Mouse (Mus musculus): Measurements from ENCODE around the gene Add2. TPM values are rescaled to one million over a fixed set of nuclear protein-coding genes. Genes with fewer than 3 reads are reported as not detected.

Gene Add2
- polyA plus RNA-seq, 1 experiment = not detected

- no peaks in the 10 kb centered on the region for H3K4me1 ChIP-seq (ENCODE audit: control insufficient read depth, insufficient read depth, low read length)
- no peak overlapping the region for H3K27ac ChIP-seq (ENCODE audit: insufficient read depth, low read depth, low read length)
- TF ChIP-seq CTCF (IDR thresholded peaks at IDR 0.05; ENCODE audit: low read depth, low read length) = peak; percentile 18; the same call in 1 of the 2 replicates
- TF ChIP-seq POLR2A (IDR thresholded peaks at IDR 0.05; ENCODE audit: borderline replicate concordance, low read depth, low read length) = no peak
- no peak overlapping the region for H3K4me3 ChIP-seq (ENCODE audit: insufficient read depth, low read length)
Observed at GRCm38 (mm10) chr6:86126953-86127581, 98.6 kb downstream of the Add2 start.

DNA sequence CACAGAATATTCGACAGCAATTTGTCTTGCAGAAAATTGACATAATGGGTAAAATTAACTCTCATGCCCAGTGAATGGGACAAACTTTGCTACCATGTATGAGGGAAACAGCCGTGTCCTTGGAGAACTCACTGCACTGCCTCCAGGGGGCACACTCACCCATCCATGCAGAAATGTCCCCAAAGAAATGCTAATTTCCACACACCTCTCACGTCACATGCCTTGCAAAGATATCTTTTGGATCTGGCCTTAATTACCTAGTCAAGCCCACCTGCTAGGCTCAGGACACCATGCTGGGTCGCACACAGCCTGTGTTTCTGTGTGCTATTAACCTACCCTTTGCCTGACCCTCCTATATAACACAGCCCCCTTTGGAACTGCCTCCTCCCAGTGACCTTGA lies 100.0 kb downstream of the Add2 start:
- no peak overlapping the region for H3K27ac ChIP-seq (ENCODE audit: insufficient read depth, low read depth, low read length)
- no peak overlapping the region for H3K4me3 ChIP-seq (ENCODE audit: insufficient read depth, low read length)
- TF ChIP-seq CTCF (IDR thresholded peaks at IDR 0.05; ENCODE audit: low read depth, low read length) (peak; percentile 37), POLR2A (IDR thresholded peaks at IDR 0.05; ENCODE audit: borderline replicate concordance, low read depth, low read length) (no peak)
- H3K4me1 ChIP-seq (ENCODE audit: control insufficient read depth, insufficient read depth, low read length) = no peaks in the 10 kb centered on the region

- Histone ChIP-seq H3K27ac (ENCODE audit: insufficient read depth, low read depth, low read length) (no peak overlapping the region), H3K4me3 (ENCODE audit: insufficient read depth, low read length) (no peak overlapping the region), H3K4me1 (ENCODE audit: control insufficient read depth, insufficient read depth, low read length) (no peaks in the 10 kb centered on the region)
- no peak for TF ChIP-seq POLR2A (IDR thresholded peaks at IDR 0.05; ENCODE audit: borderline replicate concordance, low read depth, low read length)
Observed at GRCm38 (mm10) chr6:86129872-86130498, 101.5 kb downstream of the Add2 start.

- no peaks in the 10 kb centered on the region for H3K4me1 ChIP-seq (ENCODE audit: control insufficient read depth, insufficient read depth, low read length)
- no peak overlapping the region for H3K4me3 ChIP-seq (ENCODE audit: insufficient read depth, low read length)
- TF ChIP-seq POLR2A (IDR thresholded peaks at IDR 0.05; ENCODE audit: borderline replicate concordance, low read depth, low read length) (no peak), CTCF (IDR thresholded peaks at IDR 0.05; ENCODE audit: low read depth, low read length) (no peak)
- H3K27ac ChIP-seq (ENCODE audit: insufficient read depth, low read depth, low read length) = no peak overlapping the region
Observed at GRCm38 (mm10) chr6:86133882-86134281, 105.4 kb downstream of the Add2 start.

DNA sequence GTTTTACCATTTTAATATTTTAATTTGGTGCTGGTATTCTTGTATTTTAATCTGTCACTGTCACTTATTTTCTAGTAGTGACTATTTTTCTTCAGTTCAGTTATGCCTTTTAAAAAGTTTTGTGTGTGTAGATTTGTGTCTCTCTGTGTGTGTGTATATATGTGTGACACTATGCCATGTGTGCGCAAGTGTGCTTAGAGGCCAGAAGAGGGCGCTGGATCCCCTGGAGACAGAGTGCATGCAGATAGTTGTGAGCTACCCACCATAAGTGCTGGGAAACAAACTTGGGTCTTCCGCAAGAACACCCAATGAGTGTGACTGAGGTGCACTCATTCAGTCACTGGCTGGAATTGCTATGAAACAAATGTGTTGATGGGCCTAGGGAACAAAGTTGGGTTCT lies 107.7 kb downstream of the Add2 start:
- Histone ChIP-seq H3K27ac (ENCODE audit: insufficient read depth, low read depth, low read length) (no peak overlapping the region), H3K4me3 (ENCODE audit: insufficient read depth, low read length) (no peak overlapping the region), H3K4me1 (ENCODE audit: control insufficient read depth, insufficient read depth, low read length) (no peaks in the 10 kb centered on the region)
- TF ChIP-seq POLR2A (IDR thresholded peaks at IDR 0.05; ENCODE audit: borderline replicate concordance, low read depth, low read length) = no peak
- TF ChIP-seq CTCF (IDR thresholded peaks at IDR 0.05; ENCODE audit: low read depth, low read length) = no peak

DNA sequence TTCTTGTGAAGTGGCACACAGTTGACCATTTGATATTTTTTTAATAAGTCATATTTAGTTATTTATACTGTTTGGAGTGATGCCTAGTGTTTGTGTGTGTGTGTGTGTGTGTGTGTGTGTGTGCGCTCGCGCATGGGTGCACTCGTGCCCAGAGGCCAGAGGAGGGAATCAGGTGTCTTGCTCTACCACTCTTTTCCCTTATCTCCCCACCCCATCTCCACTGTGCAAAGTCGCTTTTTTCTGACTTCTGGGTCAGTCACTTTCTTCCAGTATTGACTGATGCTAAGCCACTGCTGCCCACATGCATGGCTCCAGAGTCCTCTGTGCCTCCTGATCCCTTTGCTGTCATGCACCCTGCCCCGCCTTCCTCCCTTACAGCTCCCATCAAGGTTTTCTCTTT lies 112.8 kb downstream of the Add2 start:
- Histone ChIP-seq H3K27ac (ENCODE audit: insufficient read depth, low read depth, low read length) (no peak overlapping the region), H3K4me3 (ENCODE audit: insufficient read depth, low read length) (no peak overlapping the region), H3K4me1 (ENCODE audit: control insufficient read depth, insufficient read depth, low read length) (no peaks in the 10 kb centered on the region)
- no peak for TF ChIP-seq POLR2A (IDR thresholded peaks at IDR 0.05; ENCODE audit: borderline replicate concordance, low read depth, low read length)
- TF ChIP-seq CTCF (IDR thresholded peaks at IDR 0.05; ENCODE audit: low read depth, low read length) = no peak

DNA sequence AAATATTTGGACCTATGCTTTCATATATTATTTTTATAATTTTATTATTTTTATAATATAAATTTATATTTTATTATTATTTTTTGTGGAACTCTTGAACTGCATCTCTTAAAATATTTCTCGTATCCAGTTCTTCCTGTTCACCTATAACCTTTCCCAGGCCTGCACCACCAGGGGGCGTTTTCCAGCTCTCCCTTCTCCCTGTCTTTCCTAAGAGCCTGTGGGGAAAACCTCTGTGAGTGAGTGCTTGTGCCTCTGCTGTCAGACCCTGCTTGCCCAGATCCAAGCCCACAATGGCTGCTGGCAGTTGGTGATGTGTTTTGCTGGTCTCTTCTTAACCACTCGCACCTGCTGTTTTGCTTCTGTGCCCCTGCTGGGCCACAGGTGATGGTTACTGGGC lies 113.3 kb downstream of the Add2 start:
- H3K4me3 ChIP-seq (ENCODE audit: insufficient read depth, low read length) = no peak overlapping the region
- no peak overlapping the region for H3K27ac ChIP-seq (ENCODE audit: insufficient read depth, low read depth, low read length)
- TF ChIP-seq POLR2A (IDR thresholded peaks at IDR 0.05; ENCODE audit: borderline replicate concordance, low read depth, low read length) = no peak
- peak; percentile 65 for TF ChIP-seq CTCF (IDR thresholded peaks at IDR 0.05; ENCODE audit: low read depth, low read length)
- no peaks in the 10 kb centered on the region for H3K4me1 ChIP-seq (ENCODE audit: control insufficient read depth, insufficient read depth, low read length)

DNA sequence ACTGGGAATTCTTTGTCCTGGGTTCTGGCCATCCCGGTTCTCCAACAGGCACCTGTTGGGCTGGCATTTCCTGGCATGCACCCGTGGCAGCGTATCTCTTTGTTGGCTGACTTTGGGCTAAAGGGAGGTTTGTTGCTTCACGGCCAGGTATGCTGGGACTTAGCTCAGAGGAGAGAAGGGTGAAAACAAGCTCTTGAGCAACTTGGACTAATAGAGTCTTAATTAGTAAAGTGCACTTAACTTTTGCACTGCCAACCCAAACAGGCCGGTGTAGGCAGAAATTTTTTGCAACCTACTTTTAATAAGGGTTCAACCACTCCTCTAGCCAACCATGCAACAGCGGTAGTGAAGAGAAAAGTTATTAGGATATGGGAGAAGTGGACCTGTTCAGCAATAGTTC lies 116.5 kb downstream of the Add2 start:
- Histone ChIP-seq H3K27ac (ENCODE audit: insufficient read depth, low read depth, low read length) (no peak overlapping the region), H3K4me3 (ENCODE audit: insufficient read depth, low read length) (no peak overlapping the region), H3K4me1 (ENCODE audit: control insufficient read depth, insufficient read depth, low read length) (no peaks in the 10 kb centered on the region)
- TF ChIP-seq CTCF (IDR thresholded peaks at IDR 0.05; ENCODE audit: low read depth, low read length) (no peak), POLR2A (IDR thresholded peaks at IDR 0.05; ENCODE audit: borderline replicate concordance, low read depth, low read length) (no peak)

DNA sequence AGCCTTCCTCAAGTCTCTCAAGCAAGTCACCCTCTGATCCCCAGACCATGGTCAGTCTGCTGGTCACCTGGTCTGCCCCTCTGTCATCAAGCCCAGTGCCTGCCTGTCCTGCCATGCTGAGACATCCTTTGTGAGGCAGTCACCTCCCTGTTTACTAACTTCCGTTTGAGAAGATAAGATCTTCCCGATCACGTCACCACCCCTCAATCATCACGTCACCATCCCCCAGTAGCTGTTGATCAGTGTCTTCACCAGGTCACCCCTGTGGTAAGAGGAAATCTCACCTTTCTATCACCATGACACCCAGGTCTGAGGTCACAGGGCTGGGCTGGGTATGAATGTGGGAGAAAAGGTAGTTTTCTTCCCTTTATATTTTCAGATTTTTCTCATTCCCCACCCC lies 120.0 kb downstream of the Add2 start:
- Histone ChIP-seq H3K4me1 (ENCODE audit: control insufficient read depth, insufficient read depth, low read length) (no peaks in the 10 kb centered on the region), H3K27ac (ENCODE audit: insufficient read depth, low read depth, low read length) (no peak overlapping the region), H3K4me3 (ENCODE audit: insufficient read depth, low read length) (no peak overlapping the region)
- no peak for TF ChIP-seq POLR2A (IDR thresholded peaks at IDR 0.05; ENCODE audit: borderline replicate concordance, low read depth, low read length)
- no peak for TF ChIP-seq CTCF (IDR thresholded peaks at IDR 0.05; ENCODE audit: low read depth, low read length)

DNA sequence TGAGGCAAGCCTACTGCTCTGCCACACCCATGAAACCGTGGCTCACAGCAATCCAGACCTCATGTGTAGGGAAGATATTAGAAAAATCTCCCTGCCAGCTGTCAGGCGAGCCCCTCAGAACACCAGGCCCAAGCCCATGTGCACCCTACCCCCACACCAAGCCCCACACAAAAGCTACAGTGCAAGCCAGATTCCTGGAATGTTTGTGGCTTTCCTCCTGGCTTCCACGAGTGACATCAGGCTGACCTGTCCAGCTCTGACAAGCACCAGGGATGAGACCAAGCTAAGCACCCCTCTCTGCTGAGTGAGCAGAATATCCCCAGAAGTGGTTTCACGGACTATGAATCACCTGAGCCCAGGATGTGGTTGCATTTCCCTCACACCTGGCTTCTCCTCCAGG lies 120.5 kb downstream of the Add2 start:
- Histone ChIP-seq H3K4me3 (ENCODE audit: insufficient read depth, low read length) (no peak overlapping the region), H3K4me1 (ENCODE audit: control insufficient read depth, insufficient read depth, low read length) (no peaks in the 10 kb centered on the region), H3K27ac (ENCODE audit: insufficient read depth, low read depth, low read length) (no peak overlapping the region)
- no peak for TF ChIP-seq CTCF (IDR thresholded peaks at IDR 0.05; ENCODE audit: low read depth, low read length)
- no peak for TF ChIP-seq POLR2A (IDR thresholded peaks at IDR 0.05; ENCODE audit: borderline replicate concordance, low read depth, low read length)
